Mouse (Mus musculus) heart, adult 2 months (tissue): Measurements from ENCODE around the gene Gm49405.

Source experiments
- CTCF ChIP-seq: fragments of 200-600 bp; IDR thresholded peaks from 2 replicates; pipeline ENCODE4 v1.8.1; 2022; ENCODE audit warnings: antibody characterized with exemption, mild to moderate bottlenecking, moderate library complexity
- EP300 ChIP-seq: fragments of 200-500 bp; IDR thresholded peaks from 2 replicates; pipeline ENCODE4 v1.6.1; 2011; ENCODE audit warnings: low read depth, low read length, control low read depth; ENCODE audit not compliant: insufficient read depth

GRCm38 (mm10) chr19:3980917-3981316 is 19.5 kb upstream of the Gm49405 start:
- TF ChIP-seq EP300 (no peak), CTCF (no peak)
